Mouse (Mus musculus) limb, embryonic 11.5 days (tissue): ENCODE measurements around the gene Pdlim4. TPM values are rescaled to one million over a fixed set of nuclear protein-coding genes. Genes with fewer than 3 reads are reported as not detected.

Experiments
- ATAC-seq: fragments of 200-750 bp; cut with Nextera tagmentation; 2 replicates; pipeline ENCODE4 v1.8.0; 2017; ENCODE audit warnings: low read depth; ENCODE audit not compliant: insufficient number of reproducible peaks, low FRiP score, low TSS enrichment
- DNase-seq: peaks from one replicate; pipeline ENCODE4 v3.0.0-alpha.2; 2015; ENCODE audit warnings: low spot score
- H3K27ac ChIP-seq: fragments of 300-500 bp; sonication (generic); replicated peaks from 2 replicates; pipeline ENCODE4 v1.5.1; 2014; ENCODE audit warnings: low read depth, mild to moderate bottlenecking, low read length
- H3K27me3 ChIP-seq: fragments of 300-500 bp; sonication (generic); 2 replicates; pipeline ENCODE4 v1.6.1; 2014; ENCODE audit warnings: mild to moderate bottlenecking, low read length, mixed read lengths; ENCODE audit not compliant: control insufficient read depth, insufficient read depth
- H3K36me3 ChIP-seq: fragments of 300-500 bp; sonication (generic); 2 replicates; pipeline ENCODE4 v1.6.1; 2014; ENCODE audit warnings: mild to moderate bottlenecking, low read length, moderate library complexity, mixed read lengths; ENCODE audit not compliant: control insufficient read depth, insufficient read depth
- H3K4me1 ChIP-seq: fragments of 300-500 bp; sonication (generic); 2 replicates; pipeline ENCODE4 v1.6.1; 2014; ENCODE audit warnings: low read length, mixed read lengths; ENCODE audit not compliant: control insufficient read depth, insufficient read depth
- H3K4me2 ChIP-seq: fragments of 300-500 bp; sonication (generic); 2 replicates; pipeline ENCODE4 v1.6.1; 2014; ENCODE audit warnings: low read depth, mild to moderate bottlenecking, moderate library complexity; ENCODE audit not compliant: severe bottlenecking
- H3K4me3 ChIP-seq: fragments of 300-500 bp; sonication (generic); 2 replicates; pipeline ENCODE4 v1.5.1; 2014; ENCODE audit warnings: low read depth, low read length
- H3K9ac ChIP-seq: fragments of 300-500 bp; sonication (generic); 2 replicates; pipeline ENCODE4 v1.6.1; 2014; ENCODE audit warnings: mild to moderate bottlenecking, low read length
- H3K9me3 ChIP-seq: fragments of 300-500 bp; sonication (generic); 2 replicates; pipeline ENCODE4 v1.6.1; 2016; ENCODE audit warnings: low read length; ENCODE audit not compliant: control insufficient read depth
- WGBS: fragments of 180-500 bp; shearing (Covaris S2); extraction: QIAGEN DNeasy Blood & Tissue Kit; methylation state at CpG from one replicate; pipeline ENCODE4 v1.1.7; 2014; 5-methylcytosine and 5-hydroxymethylcytosine counted together
- polyA plus RNA-seq: library from polyadenylated mRNA; unstranded; fragments of >200 nt; fragmentation: Nextera tagmentation; extraction: Ambion mirVana; gene quantifications from 2 replicates; pipeline ENCODE4 v1.2.1, GENCODE M21; 2014

The Pdlim4 gene
- polyA plus RNA-seq, 1 experiment from 2014 or later, result 178 TPM

- Histone ChIP-seq H3K4me3 (no peak overlapping the region), H3K27me3 (no peaks in the 10 kb centered on the region), H3K9ac (no peak overlapping the region), H3K36me3 (no peaks in the 10 kb centered on the region), H3K9me3 (no peaks in the 10 kb centered on the region), H3K27ac (no peak overlapping the region), H3K4me1 (no peaks in the 10 kb centered on the region), H3K4me2 (no peak overlapping the region)
- 81% methylated on average over 7 of the region's 7 CpGs for WGBS
- DNase-seq (no peak), ATAC-seq (0 out of 2 replicates have a peak, but pooled peaks have one; percentile 26)
Observed at GRCm38 (mm10) chr11:54088253-54088946, 19.6 kb upstream of the Pdlim4 start.

GRCm38 (mm10) chr11:54085816-54086215, 17.0 kb upstream of the Pdlim4 start:
- DNase-seq, result no peak
- WGBS, result 67% methylated on average over 5 of the region's 5 CpGs
- no peak for ATAC-seq

DNA sequence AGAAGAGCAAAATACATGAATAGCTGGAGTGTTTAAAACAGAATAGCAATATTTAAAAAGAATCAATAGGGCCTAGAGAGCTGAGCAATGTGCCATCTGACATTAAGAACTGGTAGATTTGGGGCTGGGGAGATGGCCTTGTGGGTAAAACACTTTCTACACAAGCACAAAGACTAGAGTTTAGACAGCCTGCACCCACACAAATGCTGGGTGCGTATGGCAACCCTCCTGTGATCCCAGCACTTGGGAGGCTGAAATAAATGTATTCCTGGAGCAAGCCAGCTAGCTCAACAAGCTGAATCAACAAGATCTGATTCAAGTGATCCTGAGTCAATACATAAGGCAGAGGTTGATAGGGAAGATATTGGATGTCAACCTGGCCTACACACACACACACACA, 16.2 kb upstream of the Pdlim4 start:
- DNase-seq (no peak), ATAC-seq (no peak)
- Histone ChIP-seq H3K4me1 (no peaks in the 10 kb centered on the region), H3K27ac (no peak overlapping the region), H3K27me3 (no peaks in the 10 kb centered on the region), H3K36me3 (no peaks in the 10 kb centered on the region), H3K9ac (no peak overlapping the region), H3K4me3 (no peak overlapping the region), H3K9me3 (no peaks in the 10 kb centered on the region), H3K4me2 (no peak overlapping the region)
- 82% methylated on average over 1 of the region's 1 CpGs for WGBS

More at GRCm38 (mm10) chr11:54085816-54086215, 17.0 kb upstream of the Pdlim4 start:
- H3K27ac ChIP-seq, result no peak overlapping the region
- H3K9ac ChIP-seq, result no peak overlapping the region
- H3K4me3 ChIP-seq, result no peak overlapping the region
- H3K4me2 ChIP-seq, result no peak overlapping the region
- H3K9me3 ChIP-seq, result no peaks in the 10 kb centered on the region
- no peaks in the 10 kb centered on the region for H3K27me3 ChIP-seq
- no peaks in the 10 kb centered on the region for H3K36me3 ChIP-seq
- H3K4me1 ChIP-seq, result no peaks in the 10 kb centered on the region

- Histone ChIP-seq H3K9ac (no peak overlapping the region), H3K27ac (no peak overlapping the region), H3K4me2 (no peak overlapping the region), H3K4me1 (no peaks in the 10 kb centered on the region), H3K9me3 (no peaks in the 10 kb centered on the region), H3K36me3 (no peaks in the 10 kb centered on the region), H3K4me3 (no peak overlapping the region), H3K27me3 (no peaks in the 10 kb centered on the region)
- no peak for ATAC-seq
- DNase-seq, result no peak
- 92% methylated on average over 5 of the region's 5 CpGs for WGBS
Observed at GRCm38 (mm10) chr11:54082725-54083124, 13.9 kb upstream of the Pdlim4 start.

- Histone ChIP-seq H3K27ac (no peak overlapping the region), H3K4me3 (no peak overlapping the region), H3K36me3 (no peaks in the 10 kb centered on the region), H3K4me2 (no peak overlapping the region), H3K9me3 (no peaks in the 10 kb centered on the region), H3K27me3 (no peaks in the 10 kb centered on the region), H3K9ac (no peak overlapping the region), H3K4me1 (0 out of 2 replicates have a peak, but pooled peaks cover 2% of the 10 kb centered on the region)
- WGBS, result 28% methylated on average over 7 of the region's 7 CpGs
- ATAC-seq (no peak), DNase-seq (no peak)
Observed at GRCm38 (mm10) chr11:54080435-54080834, 11.6 kb upstream of the Pdlim4 start.

GRCm38 (mm10) chr11:54076101-54076500, 7.3 kb upstream of the Pdlim4 start:
- WGBS, result 81% methylated on average over 1 of the region's 1 CpGs
- DNase-seq (no peak), ATAC-seq (no peak)
- Histone ChIP-seq H3K9me3 (no peaks in the 10 kb centered on the region), H3K9ac (no peak overlapping the region), H3K4me2 (no peak overlapping the region), H3K36me3 (no peaks in the 10 kb centered on the region), H3K4me1 (0 out of 2 replicates have a peak, but pooled peaks cover 3% of the 10 kb centered on the region), H3K27me3 (no peaks in the 10 kb centered on the region), H3K4me3 (no peak overlapping the region), H3K27ac (no peak overlapping the region)

DNA sequence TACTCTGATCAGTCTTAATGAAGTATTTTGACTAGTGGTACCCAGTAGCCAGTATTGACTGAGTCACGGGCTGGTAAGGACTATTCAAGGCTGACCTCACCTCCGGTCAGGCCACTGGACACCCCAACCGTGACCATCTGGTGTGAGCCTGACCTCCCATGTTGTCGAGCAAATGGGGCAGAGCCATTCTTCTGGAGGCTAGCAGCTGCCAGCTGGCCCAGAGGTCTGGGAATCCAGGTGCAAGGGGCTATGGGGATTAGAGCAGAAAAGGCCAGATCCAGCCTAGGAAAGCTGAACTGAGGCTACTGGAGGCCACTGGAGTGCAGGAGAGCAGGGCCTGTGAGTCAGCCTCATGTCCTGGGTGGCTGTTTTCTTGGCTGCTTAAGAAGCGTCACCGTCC, 6.5 kb upstream of the Pdlim4 start:
- 68% methylated on average over 6 of the region's 6 CpGs for WGBS
- no peaks in the 10 kb centered on the region for H3K9me3 ChIP-seq
- peak; percentile 31 for DNase-seq

DNA sequence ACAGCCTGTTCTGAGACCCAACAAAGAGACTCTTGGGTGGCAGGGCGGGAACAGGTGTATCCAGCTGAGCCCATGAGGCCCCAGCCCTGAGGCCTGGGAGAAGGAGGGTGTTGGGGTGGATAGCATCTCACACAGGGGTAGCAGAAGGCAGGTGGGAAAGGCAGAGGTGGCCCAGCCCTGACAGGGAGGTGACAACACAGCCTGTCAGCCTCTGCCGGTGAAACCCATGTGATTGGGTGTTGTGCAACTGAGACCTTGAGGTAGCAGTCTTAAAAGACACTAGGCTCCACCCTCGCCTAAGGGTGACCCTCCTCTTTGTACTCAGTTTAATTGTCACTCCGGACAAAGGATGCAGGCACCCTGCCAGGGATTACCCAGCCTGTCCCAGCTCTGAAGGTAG, 4.5 kb upstream of the Pdlim4 start:
- Histone ChIP-seq H3K9ac (no peak overlapping the region), H3K4me2 (no peak overlapping the region), H3K36me3 (no peaks in the 10 kb centered on the region), H3K4me1 (0 out of 2 replicates have a peak, but pooled peaks cover 3% of the 10 kb centered on the region), H3K9me3 (no peaks in the 10 kb centered on the region), H3K27me3 (no peaks in the 10 kb centered on the region), H3K4me3 (no peak overlapping the region), H3K27ac (no peak overlapping the region)
- ATAC-seq (no peak), DNase-seq (no peak)
- 55% methylated on average over 4 of the region's 4 CpGs for WGBS

More for the DNA sequence above, 6.5 kb upstream of the Pdlim4 start:
- H3K9ac ChIP-seq, result no peak overlapping the region
- ATAC-seq, result no peak
- 0 out of 2 replicates have a peak, but pooled peaks cover 3% of the 10 kb centered on the region for H3K4me1 ChIP-seq
- no peaks in the 10 kb centered on the region for H3K27me3 ChIP-seq
- H3K4me2 ChIP-seq, result no peak overlapping the region
- H3K27ac ChIP-seq, result no peak overlapping the region
- no peaks in the 10 kb centered on the region for H3K36me3 ChIP-seq
- no peak overlapping the region for H3K4me3 ChIP-seq
